Mouse (Mus musculus): Measurements from ENCODE around the gene Ros1. TPM values are rescaled to one million over a fixed set of nuclear protein-coding genes. Genes with fewer than 3 reads are reported as not detected.
A peak's percentile ranks its signal among the peaks of the same experiment; 100 is the strongest.

Gene Ros1
- polyA plus RNA-seq, 1 experiment: 0.01 TPM

DNA sequence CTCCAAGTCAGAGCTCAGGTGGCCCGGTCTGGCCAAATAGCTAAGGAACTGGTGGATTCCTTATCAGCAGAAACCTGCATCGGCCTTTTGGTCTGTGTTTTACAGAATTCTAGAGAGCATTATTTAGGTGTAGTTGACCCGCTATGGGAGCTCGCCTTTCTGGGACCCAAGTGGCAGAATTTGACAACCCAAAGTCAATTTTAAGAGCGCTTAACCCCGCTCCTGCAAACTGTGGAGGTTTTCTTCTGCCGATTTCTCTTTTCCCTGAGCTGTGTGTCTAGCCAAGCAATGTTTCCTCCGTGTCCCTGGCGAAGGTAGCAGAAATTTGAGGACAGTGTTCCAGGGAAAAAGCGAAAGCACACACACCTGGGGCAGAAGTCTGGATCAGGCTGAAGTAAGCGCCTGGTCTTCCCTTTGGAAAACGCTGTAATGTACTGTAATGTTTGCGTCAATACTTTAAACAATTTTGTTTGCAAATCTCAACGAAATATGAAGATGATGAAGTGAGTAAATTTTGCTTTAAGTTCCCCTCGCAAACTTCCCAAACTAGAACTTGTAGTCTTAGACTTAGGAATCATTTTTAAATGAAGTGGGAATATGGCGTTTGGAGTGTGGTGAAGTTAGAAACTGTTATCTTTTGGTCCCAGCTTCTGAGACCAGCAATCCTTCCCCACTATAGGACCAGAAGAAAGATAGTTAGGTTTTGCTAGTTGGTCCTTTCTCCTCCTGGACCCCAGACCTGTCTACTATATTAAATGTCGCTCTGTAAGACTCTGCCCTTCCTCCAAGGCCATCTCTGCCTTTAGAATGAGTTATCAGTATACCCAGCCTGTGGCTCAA is 171.6 kb downstream of the Ros1 start:
- TF ChIP-seq MYOG (IDR thresholded peaks at IDR 0.05; ENCODE audit: control insufficient read depth in 1 of 3, insufficient read depth in 1 of 3, insufficient read length in 2 of 3, low read depth in 2 of 3): no peak
- no peak for TF ChIP-seq TCF12 (IDR thresholded peaks at IDR 0.05; ENCODE audit: insufficient read depth, poor library complexity, severe bottlenecking)
- TF ChIP-seq CEBPB (IDR thresholded peaks at IDR 0.05; ENCODE audit: insufficient read depth, poor library complexity, severe bottlenecking): no peak
- TF ChIP-seq SRF (IDR thresholded peaks at IDR 0.05; ENCODE audit: control insufficient read depth, insufficient read length, low read depth): no peak
- no peak overlapping the region for H3ac ChIP-seq (ENCODE audit: control insufficient read depth, insufficient read length)
- peak overlapping the region; percentile 28 for H3K4me3 ChIP-seq
- H3K36me3 ChIP-seq (ENCODE audit: control insufficient read depth, insufficient read depth): no peaks in the 10 kb centered on the region
- no peaks in the 10 kb centered on the region for H3K27me3 ChIP-seq (ENCODE audit: control insufficient read depth, insufficient read depth, insufficient read length)
- peak overlapping the region; percentile 79 for H3K4me2 ChIP-seq (ENCODE audit: low read depth)
- no peaks in the 10 kb centered on the region for H3K79me2 ChIP-seq (ENCODE audit: control insufficient read depth, insufficient read depth)

GRCm38 (mm10) chr10:52022413-52023212 is 172.4 kb downstream of the Ros1 start, which contains the start of gene Vgll2:
TSS of gene Vgll2 (plus strand) at chr10:52022502.
- Histone ChIP-seq H3K27me3 (ENCODE audit: control insufficient read depth, insufficient read depth, insufficient read length) (no peaks in the 10 kb centered on the region), H3K36me3 (ENCODE audit: control insufficient read depth, insufficient read depth) (no peaks in the 10 kb centered on the region), H3K79me2 (ENCODE audit: control insufficient read depth, insufficient read depth) (no peaks in the 10 kb centered on the region), H3ac (ENCODE audit: control insufficient read depth, insufficient read length) (peak within 1 kb of the TSS; percentile 5), H3K4me3 (peak within 1 kb of the TSS; percentile 28), H3K4me2 (ENCODE audit: low read depth) (peak within 1 kb of the TSS; percentile 79)
- TF ChIP-seq POLR2A (IDR thresholded peaks at IDR 0.05; ENCODE audit: insufficient read length, low read depth) (peak; percentile 43), USF1 (IDR thresholded peaks at IDR 0.05; ENCODE audit: low read depth) (no peak)

DNA sequence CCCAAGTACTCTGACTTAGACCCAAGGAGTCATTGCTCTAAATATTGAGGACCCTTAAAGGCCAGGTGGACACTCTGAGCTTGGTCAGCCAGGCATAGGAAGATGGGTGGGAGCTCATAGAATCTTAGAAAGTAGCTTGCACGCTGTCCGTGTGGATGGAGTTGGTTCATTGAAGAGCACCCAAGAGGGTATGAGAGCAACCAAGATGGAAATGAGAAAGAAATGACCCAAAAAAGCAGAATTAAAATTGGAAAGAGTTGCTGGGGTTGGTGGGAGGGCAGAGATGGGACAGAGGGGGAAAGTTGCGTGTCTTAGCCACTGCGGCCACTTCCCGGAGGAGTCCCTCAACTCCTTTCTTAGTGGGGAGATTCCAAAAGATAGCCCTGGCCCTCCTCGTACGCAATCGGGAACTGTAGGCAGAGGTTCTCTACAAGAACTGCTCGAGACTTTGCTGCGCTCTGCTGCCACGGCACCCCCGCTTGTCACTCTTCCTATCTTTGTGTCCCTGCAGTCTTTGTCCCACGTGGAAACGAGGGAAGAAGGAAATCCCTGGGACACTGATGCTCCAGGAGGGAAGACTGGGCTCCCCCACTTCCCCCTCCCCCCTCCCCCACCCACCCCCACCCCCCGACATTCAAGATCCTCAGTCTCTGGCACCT is 173.2 kb downstream of the Ros1 start:
- Histone ChIP-seq H3ac (ENCODE audit: control insufficient read depth, insufficient read length) (peak overlapping the region; percentile 5), H3K27me3 (ENCODE audit: control insufficient read depth, insufficient read depth, insufficient read length) (no peaks in the 10 kb centered on the region), H3K79me2 (ENCODE audit: control insufficient read depth, insufficient read depth) (no peaks in the 10 kb centered on the region), H3K4me2 (ENCODE audit: low read depth) (peak overlapping the region; percentile 79), H3K36me3 (ENCODE audit: control insufficient read depth, insufficient read depth) (no peaks in the 10 kb centered on the region), H3K4me3 (peak overlapping the region; percentile 28)
- TF ChIP-seq CEBPB (IDR thresholded peaks at IDR 0.05; ENCODE audit: insufficient read depth, poor library complexity, severe bottlenecking) (no peak), MYOD1 (IDR thresholded peaks at IDR 0.05; ENCODE audit: control insufficient read depth in 1 of 3, insufficient read length in 2 of 3, low read depth in 2 of 3) (no peak), POLR2AphosphoS2 (IDR thresholded peaks at IDR 0.05; ENCODE audit: insufficient read length, low read depth) (no peak), TCF12 (IDR thresholded peaks at IDR 0.05; ENCODE audit: insufficient read depth, poor library complexity, severe bottlenecking) (no peak), POLR2A (IDR thresholded peaks at IDR 0.05; ENCODE audit: insufficient read length, low read depth) (no peak), USF1 (IDR thresholded peaks at IDR 0.05; ENCODE audit: low read depth) (no peak), SRF (IDR thresholded peaks at IDR 0.05; ENCODE audit: control insufficient read depth, insufficient read length, low read depth) (no peak), MYOG (IDR thresholded peaks at IDR 0.05; ENCODE audit: control insufficient read depth in 1 of 3, insufficient read depth in 1 of 3, insufficient read length in 2 of 3, low read depth in 2 of 3) (no peak), E2F4 (IDR thresholded peaks at IDR 0.05; ENCODE audit: insufficient read depth) (no peak)

GRCm38 (mm10) chr10:52021231-52021630 is 173.8 kb downstream of the Ros1 start:
- no peaks in the 10 kb centered on the region for H3K79me2 ChIP-seq (ENCODE audit: control insufficient read depth, insufficient read depth)
- TF ChIP-seq TCF12 (IDR thresholded peaks at IDR 0.05; ENCODE audit: insufficient read depth, poor library complexity, severe bottlenecking) (no peak), CEBPB (IDR thresholded peaks at IDR 0.05; ENCODE audit: insufficient read depth, poor library complexity, severe bottlenecking) (no peak), POLR2AphosphoS2 (IDR thresholded peaks at IDR 0.05; ENCODE audit: insufficient read length, low read depth) (no peak), REST (IDR thresholded peaks at IDR 0.05; ENCODE audit: insufficient read depth, insufficient read length) (no peak), SRF (IDR thresholded peaks at IDR 0.05; ENCODE audit: control insufficient read depth, insufficient read length, low read depth) (no peak), MYOG (IDR thresholded peaks at IDR 0.05; ENCODE audit: control insufficient read depth in 1 of 3, insufficient read depth in 1 of 3, insufficient read length in 2 of 3, low read depth in 2 of 3) (no peak), MAX (IDR thresholded peaks at IDR 0.05; ENCODE audit: low read depth) (no peak), TCF3 (IDR thresholded peaks at IDR 0.05; ENCODE audit: insufficient read length, low read depth) (no peak), E2F4 (IDR thresholded peaks at IDR 0.05; ENCODE audit: insufficient read depth) (no peak), POLR2A (IDR thresholded peaks at IDR 0.05; ENCODE audit: insufficient read length, low read depth) (no peak)
- H3ac ChIP-seq (ENCODE audit: control insufficient read depth, insufficient read length): no peak overlapping the region
- H3K4me2 ChIP-seq (ENCODE audit: low read depth): peak overlapping the region; percentile 79
- H3K36me3 ChIP-seq (ENCODE audit: control insufficient read depth, insufficient read depth): no peaks in the 10 kb centered on the region
- no peaks in the 10 kb centered on the region for H3K27me3 ChIP-seq (ENCODE audit: control insufficient read depth, insufficient read depth, insufficient read length)
- peak overlapping the region; percentile 28 for H3K4me3 ChIP-seq

All from myocyte (in vitro differentiated cells).